Mouse (Mus musculus): ENCODE measurements around the gene Ackr4.

GRCm38 (mm10) chr9:104152121-104152520 is 25.4 kb upstream of the Ackr4 start:
- TF ChIP-seq CTCF (conservative IDR thresholded peaks at IDR 0.05; ENCODE audit: insufficient read depth, insufficient read length, low read depth, low read length) (no peak), POLR2A (IDR thresholded peaks at IDR 0.05; ENCODE audit: low read depth, low read length) (no peak)
